Comparison of ENCODE assay signal across 23 mouse cellular contexts in the genomic region with DNA sequence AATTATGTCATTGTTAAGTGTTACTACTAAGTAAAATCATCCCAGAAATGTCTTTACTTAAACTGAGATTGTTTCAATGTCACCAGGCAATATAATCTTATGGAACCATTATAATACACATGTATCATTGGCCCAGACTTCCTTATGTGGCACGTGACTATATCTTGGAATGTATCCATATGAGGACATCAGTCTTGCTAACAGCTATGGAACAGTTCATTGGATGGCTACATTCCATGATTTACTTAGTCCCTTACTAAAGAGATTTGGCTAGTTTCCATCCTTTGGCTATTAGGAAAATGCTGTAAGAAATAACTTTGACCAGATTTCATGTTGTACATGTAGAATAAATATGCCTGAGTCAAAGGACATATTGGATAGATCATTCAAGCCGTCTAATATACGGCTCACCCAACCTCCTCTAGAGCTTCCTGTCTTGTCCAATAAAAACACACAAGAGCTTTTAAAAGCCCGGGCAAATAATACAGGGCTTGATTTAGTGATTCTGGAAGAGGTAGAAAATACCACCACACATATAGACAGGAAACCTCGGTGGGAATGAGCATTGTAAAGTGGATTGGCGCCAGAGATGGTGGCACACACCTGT. TPM values are rescaled to one million over a fixed set of nuclear protein-coding genes. Genes with fewer than 3 reads are reported as not detected.
DNase-seq lines count a peak whose midpoint lies in the region; ATAC-seq and TF ChIP-seq lines count a peak whose summit lies in the region.
"Had no signal": no experiment of that assay in that cellular context is flagged by ENCODE, and none has a peak within 500 bp of the region (broad histone marks: within the 10 kb centered on the region; RNA-seq: fewer than 3 reads in every experiment).

No protein-coding gene starts in this region.

- no peaks in the 10 kb centered on the region for H3K36me3 ChIP-seq in kidney, embryonic 14.5 days (ENCODE audit: control insufficient read depth, insufficient read depth, low read length)
- H3K36me3 ChIP-seq in kidney, adult 2 months (ENCODE audit: control insufficient read depth, insufficient read depth, low read length) = no peaks in the 10 kb centered on the region
- H3K36me3 ChIP-seq in lung, postnatal 0 days (ENCODE audit: insufficient read depth, low read length) = no peaks in the 10 kb centered on the region
- no peaks in the 10 kb centered on the region for H3K36me3 ChIP-seq in neural tube, embryonic 15.5 days
- H3K36me3 ChIP-seq: embryonic facial prominence, embryonic 13.5 days; heart, embryonic 12.5 days; midbrain, embryonic 15.5 days had no signal

- no peak for DNase-seq in kidney, adult 2 months
- peak; percentile 84 for DNase-seq in lung, postnatal 0 days (ENCODE audit: low spot score)
- DNase-seq in lung, postnatal 25 days (ENCODE audit: low spot score) = no peak
- DNase-seq in large intestine, adult 2 months (ENCODE audit: low read depth, low spot score) = peak; percentile 22
- DNase-seq in adrenal gland, postnatal 4 days (ENCODE audit: low spot score in 2 of 2) = no peak
- DNase-seq: adrenal gland, postnatal 10 days; cerebellum, adult 11 months; cerebellum, postnatal 10 days; gastrocnemius, adult 2 months; kidney, postnatal 10 days; layer of hippocampus, postnatal 36 days; liver; retina, postnatal 1 day; right cerebral cortex, postnatal 4 days; thymus, postnatal 4 days had no signal

- H3K4me2 ChIP-seq in kidney, embryonic 14.5 days (replicated peaks; ENCODE audit: low read depth, low read length) = no peak overlapping the region
- no peak overlapping the region for H3K4me2 ChIP-seq in lung, postnatal 0 days (replicated peaks; ENCODE audit: low read depth, low read length)
- no peak overlapping the region for H3K4me2 ChIP-seq in neural tube, embryonic 15.5 days
- H3K4me2 ChIP-seq: embryonic facial prominence, embryonic 13.5 days; heart, embryonic 12.5 days; hindbrain, embryonic 14.5 days; midbrain, embryonic 15.5 days had no signal

- no peaks in the 10 kb centered on the region for H3K4me1 ChIP-seq in kidney, embryonic 14.5 days (ENCODE audit: control insufficient read depth, insufficient read depth, low read length)
- no peaks in the 10 kb centered on the region for H3K4me1 ChIP-seq in kidney, adult 2 months (ENCODE audit: control insufficient read depth, insufficient read depth, low read length)
- no peaks in the 10 kb centered on the region for H3K4me1 ChIP-seq in lung, postnatal 0 days (ENCODE audit: insufficient read depth, low read depth, low read length)
- H3K4me1 ChIP-seq in neural tube, embryonic 15.5 days = 0 out of 2 replicates have a peak, but pooled peaks cover 2% of the 10 kb centered on the region
- H3K4me1 ChIP-seq: embryonic facial prominence, embryonic 13.5 days; heart, embryonic 12.5 days; midbrain, embryonic 15.5 days had no signal

- H3K27ac ChIP-seq in kidney, embryonic 14.5 days (ENCODE audit: low read depth, low read length) = no peak overlapping the region
- H3K27ac ChIP-seq in kidney, adult 2 months (ENCODE audit: insufficient read depth, low read depth, low read length) = no peak overlapping the region
- no peak overlapping the region for H3K27ac ChIP-seq in lung, postnatal 0 days (ENCODE audit: low read length)
- H3K27ac ChIP-seq in neural tube, embryonic 15.5 days (replicated peaks) = no peak overlapping the region
- H3K27ac ChIP-seq: embryonic facial prominence, embryonic 13.5 days; gastrocnemius, adult 2 months; hindbrain, embryonic 14.5 days; layer of hippocampus, adult 2 months; midbrain, embryonic 15.5 days had no signal

- no peak for TF ChIP-seq CTCF in kidney, adult 2 months (conservative IDR thresholded peaks at IDR 0.05; ENCODE audit: insufficient read depth, insufficient read length, low read depth, low read length)
- TF ChIP-seq CTCF in lung, postnatal 0 days (IDR thresholded peaks at IDR 0.05) = no peak

- TF ChIP-seq POLR2A in kidney, adult 2 months (IDR thresholded peaks at IDR 0.05; ENCODE audit: low read depth, low read length) = no peak

- peak; percentile 73; the same call in 1 of the 2 replicates for ATAC-seq in kidney, embryonic 14.5 days (ENCODE audit: low FRiP score, low TSS enrichment)
- peak; percentile 75 for ATAC-seq in lung, postnatal 0 days
- ATAC-seq in neural tube, embryonic 15.5 days (ENCODE audit: low FRiP score) = no peak
- ATAC-seq: midbrain, embryonic 15.5 days; Patski had no signal

- no peaks in the 10 kb centered on the region for H3K27me3 ChIP-seq in kidney, embryonic 14.5 days (ENCODE audit: control insufficient read depth, insufficient read depth, low read length)
- H3K27me3 ChIP-seq in kidney, adult 2 months (replicated peaks; ENCODE audit: control insufficient read depth, insufficient read depth, low read length) = no peaks in the 10 kb centered on the region
- H3K27me3 ChIP-seq in lung, postnatal 0 days (replicated peaks; ENCODE audit: insufficient read depth, low read length) = no peaks in the 10 kb centered on the region
- H3K27me3 ChIP-seq in neural tube, embryonic 15.5 days (replicated peaks) = no peaks in the 10 kb centered on the region
- H3K27me3 ChIP-seq: embryonic facial prominence, embryonic 13.5 days; heart, embryonic 12.5 days; midbrain, embryonic 15.5 days; Patski had no signal

- no peak overlapping the region for H3K4me3 ChIP-seq in kidney, embryonic 14.5 days (ENCODE audit: low read length)
- H3K4me3 ChIP-seq in kidney, adult 2 months (ENCODE audit: insufficient read depth, low read depth, low read length) = no peak overlapping the region
- no peak overlapping the region for H3K4me3 ChIP-seq in lung, postnatal 0 days (ENCODE audit: low read depth, low read length)
- no peak overlapping the region for H3K4me3 ChIP-seq in neural tube, embryonic 15.5 days (replicated peaks)
- H3K4me3 ChIP-seq: embryonic facial prominence, embryonic 13.5 days; gastrocnemius, adult 2 months; heart, embryonic 12.5 days; layer of hippocampus, adult 2 months; midbrain, embryonic 15.5 days had no signal

- TF ChIP-seq EP300 in lung, postnatal 0 days (IDR thresholded peaks at IDR 0.05) = no peak

- H3K9ac ChIP-seq in kidney, embryonic 14.5 days (ENCODE audit: low read depth, low read length) = no peak overlapping the region
- no peak overlapping the region for H3K9ac ChIP-seq in lung, postnatal 0 days (replicated peaks; ENCODE audit: low read depth)
- H3K9ac ChIP-seq in neural tube, embryonic 15.5 days (replicated peaks) = no peak overlapping the region
- H3K9ac ChIP-seq: embryonic facial prominence, embryonic 13.5 days; heart, embryonic 12.5 days; hindbrain, embryonic 14.5 days; midbrain, embryonic 15.5 days had no signal

- 57% methylated on average over 6 of the region's 6 CpGs for WGBS in kidney, embryonic 14.5 days
- WGBS in kidney, adult 2 months = 66% methylated on average over 6 of the region's 6 CpGs
- WGBS in lung, postnatal 0 days = 55% methylated on average over 6 of the region's 6 CpGs
- 36% methylated on average over 6 of the region's 6 CpGs for WGBS in large intestine, adult 2 months
- 81% methylated on average over 6 of the region's 6 CpGs for WGBS in neural tube, embryonic 15.5 days

- no peaks in the 10 kb centered on the region for H3K9me3 ChIP-seq in kidney, embryonic 14.5 days (ENCODE audit: control insufficient read depth, low read length)
- no peaks in the 10 kb centered on the region for H3K9me3 ChIP-seq in lung, postnatal 0 days (ENCODE audit: low read length)
- H3K9me3 ChIP-seq in neural tube, embryonic 15.5 days (replicated peaks) = no peaks in the 10 kb centered on the region
- H3K9me3 ChIP-seq: embryonic facial prominence, embryonic 13.5 days; heart, embryonic 12.5 days; midbrain, embryonic 15.5 days had no signal

RNA-seq across cellular contexts. Expression of a gene that starts 34.9 kb away (rescaled TPM):
- polyA plus RNA-seq in kidney, embryonic 14.5 days (2014; fragmentation: Nextera tagmentation; extraction: Ambion mirVana) = 24.2 and 51.5 TPM in 2 replicates
- polyA plus RNA-seq in kidney, adult 2 months (2012; rRNA removed) = 27.1 and 30.3 TPM in 2 replicates
- polyA plus RNA-seq in lung, postnatal 0 days (2015; fragmentation: Nextera tagmentation; extraction: Ambion mirVana) = 30.6 and 33.4 TPM in 2 replicates
- 37.2 and 60.8 TPM in 2 replicates for polyA plus RNA-seq in large intestine, adult 2 months (2012; rRNA removed)
- 15.2 and 22.0 TPM in 2 replicates for polyA plus RNA-seq in neural tube, embryonic 15.5 days (2015; fragmentation: Nextera tagmentation; extraction: Ambion mirVana)
- 100 to 1,000 TPM; 142 to 152 TPM for total RNA-seq in adrenal gland, postnatal 4 days (2021)

Comparison
In these comparisons a context has a peak if more than half of its experiments do, and no peak if none do; other contexts are left out.
1. DNase-seq: peak in lung, postnatal 0 days (single experiment) and large intestine, adult 2 months (single experiment); none in kidney, adult 2 months (single experiment), lung, postnatal 25 days (single experiment) and adrenal gland, postnatal 4 days (0 of 2).